Mouse (Mus musculus) embryonic facial prominence, embryonic 13.5 days (tissue): ENCODE measurements around the gene Fam20c. TPM values are rescaled to one million over a fixed set of nuclear protein-coding genes. Genes with fewer than 3 reads are reported as not detected.

ENCODE experiments used
- ATAC-seq: fragments of 200-750 bp; cut with Nextera tagmentation; 2 replicates; pipeline ENCODE4 v1.8.0; 2017; ENCODE audit warnings: low read depth; ENCODE audit not compliant: insufficient number of reproducible peaks, insufficient read depth, low FRiP score, low TSS enrichment
- H3K27ac ChIP-seq: fragments of 300-500 bp; sonication (generic); 2 replicates; pipeline ENCODE4 v1.5.1; 2015; ENCODE audit warnings: moderate library complexity, mild to moderate bottlenecking, inconsistent platforms
- H3K27me3 ChIP-seq: fragments of 300-500 bp; sonication (generic); 2 replicates; pipeline ENCODE4 v1.6.1; 2015; ENCODE audit warnings: mild to moderate bottlenecking, inconsistent platforms
- H3K36me3 ChIP-seq: fragments of 300-500 bp; sonication (generic); 2 replicates; pipeline ENCODE4 v1.6.1; 2015; ENCODE audit warnings: mild to moderate bottlenecking, inconsistent platforms
- H3K4me1 ChIP-seq: fragments of 300-500 bp; sonication (generic); 2 replicates; pipeline ENCODE4 v1.6.1; 2015; ENCODE audit warnings: inconsistent platforms
- H3K4me2 ChIP-seq: fragments of 300-500 bp; sonication (generic); 2 replicates; pipeline ENCODE4 v1.6.1; 2015; ENCODE audit warnings: moderate library complexity, mild to moderate bottlenecking, inconsistent platforms
- H3K4me3 ChIP-seq: fragments of 300-500 bp; sonication (generic); 2 replicates; pipeline ENCODE4 v1.5.1; 2015; ENCODE audit warnings: mild to moderate bottlenecking, inconsistent platforms
- H3K9ac ChIP-seq: fragments of 300-500 bp; sonication (generic); 2 replicates; pipeline ENCODE4 v1.6.1; 2015; ENCODE audit warnings: mild to moderate bottlenecking, inconsistent platforms
- H3K9me3 ChIP-seq: fragments of 300-500 bp; sonication (generic); 2 replicates; pipeline ENCODE4 v1.6.1; 2016; ENCODE audit warnings: inconsistent platforms
- WGBS: fragments of 180-500 bp; shearing (Covaris S2); methylation state at CpG from one replicate; pipeline ENCODE4 v1.1.7; 2015; ENCODE audit warnings: mixed read lengths; 5-methylcytosine and 5-hydroxymethylcytosine counted together
- polyA plus RNA-seq: library from polyadenylated mRNA; unstranded; fragments of >200 nt; fragmentation: Nextera tagmentation; extraction: Ambion mirVana; gene quantifications from 2 replicates; pipeline ENCODE4 v1.2.1, GENCODE M21; 2015

Fam20c gene
- polyA plus RNA-seq, 1 experiment from 2014 or later: 2.9 TPM

GRCm38 (mm10) chr5:138857010-138857617 lies 102.8 kb downstream of the Fam20c start:
- H3K4me3 ChIP-seq: no peak overlapping the region
- no peak overlapping the region for H3K4me2 ChIP-seq
- no peaks in the 10 kb centered on the region for H3K36me3 ChIP-seq
- H3K9ac ChIP-seq: no peak overlapping the region
- ATAC-seq: no peak
- H3K27ac ChIP-seq: no peak overlapping the region
- 32% methylated on average over 9 of the region's 9 CpGs for WGBS
- H3K27me3 ChIP-seq: no peaks in the 10 kb centered on the region
- peaks cover 8% of the 10 kb centered on the region for H3K4me1 ChIP-seq
- H3K9me3 ChIP-seq: no peaks in the 10 kb centered on the region

DNA sequence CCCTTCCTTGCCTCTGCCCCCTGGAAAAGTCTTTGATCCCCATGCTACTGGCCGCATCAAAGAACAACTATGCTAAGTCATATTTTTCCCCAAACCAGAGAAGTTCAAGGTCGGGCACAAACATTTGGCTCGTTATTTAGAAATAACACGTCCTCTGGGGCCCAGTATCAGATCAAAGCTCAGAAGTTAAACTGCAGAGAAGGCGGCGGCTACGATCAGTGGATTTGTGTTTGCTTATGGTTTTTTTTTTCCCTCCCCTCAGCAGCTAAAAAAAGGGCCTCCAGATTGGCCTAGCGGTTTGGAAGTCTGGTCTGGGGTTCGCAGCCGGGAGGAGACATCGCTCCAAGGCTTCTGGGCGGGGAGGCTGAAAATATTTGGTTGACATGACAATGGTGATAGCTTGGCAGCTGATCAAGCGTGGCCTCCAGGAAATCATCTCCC lies 103.5 kb downstream of the Fam20c start:
- WGBS: 44% methylated on average over 13 of the region's 13 CpGs
- H3K27ac ChIP-seq: no peak overlapping the region
- no peak for ATAC-seq
- H3K9me3 ChIP-seq: no peaks in the 10 kb centered on the region
- no peak overlapping the region for H3K4me3 ChIP-seq
- no peak overlapping the region for H3K4me2 ChIP-seq
- H3K4me1 ChIP-seq: peaks cover 8% of the 10 kb centered on the region
- H3K36me3 ChIP-seq: no peaks in the 10 kb centered on the region
- no peak overlapping the region for H3K9ac ChIP-seq
- no peaks in the 10 kb centered on the region for H3K27me3 ChIP-seq

Other genes starting within 250 kb of the Fam20c start
- gene 1700123K08Rik, start 189.8 kb upstream of the Fam20c start, polyA plus RNA-seq: not detected in 2 replicates
- 79.3 and 88.4 TPM in 2 replicates for gene Zfp68, start 134.8 kb upstream of the Fam20c start, polyA plus RNA-seq
- gene A430033K04Rik, start 131.7 kb upstream of the Fam20c start, polyA plus RNA-seq: 17.9 and 20.4 TPM in 2 replicates
- gene Gm5294, start 65.6 kb downstream of the Fam20c start, polyA plus RNA-seq: not detected in 2 replicates
- 58.6 and 58.8 TPM in 2 replicates for gene Pdgfa, start 242.9 kb downstream of the Fam20c start, polyA plus RNA-seq